Mouse (Mus musculus) heart, adult 10 weeks (tissue): ENCODE data around the gene Hacd4. TPM values are rescaled to one million over a fixed set of nuclear protein-coding genes. Genes with fewer than 3 reads are reported as not detected.

Source experiments
- polyA plus RNA-seq: library from polyadenylated mRNA; stranded (reverse); fragments of 350-450 nt; fragmentation: Illumina TruSeq; extraction: RNeasy Lipid Tissue Mini Kit (QIAGEN cat#74804); gene quantifications from one replicate; pipeline ENCODE4 v1.2.3, GENCODE M21; 2014; ENCODE audit warnings: low read depth, low replicate concordance

The Hacd4 gene
- polyA plus RNA-seq: 3.7 TPM

GRCm38 (mm10) chr4:88438326-88438989, at the start of gene Hacd4:
Gene Hacd4, minus strand, starts transcription at chr4:88438928.

Other genes with a start within 250 kb of the Hacd4 start
- gene Ifnb1, start 83.8 kb upstream of the Hacd4 start, polyA plus RNA-seq: not detected
- not detected for gene Ifna15, start 119.3 kb upstream of the Hacd4 start, polyA plus RNA-seq
- not detected for gene Ifna14, start 132.9 kb upstream of the Hacd4 start, polyA plus RNA-seq
- not detected for gene Ifna9, start 153.5 kb upstream of the Hacd4 start, polyA plus RNA-seq
- gene Ifna12, start 164.4 kb upstream of the Hacd4 start, polyA plus RNA-seq: not detected
- gene C87499, start 195.5 kb upstream of the Hacd4 start, polyA plus RNA-seq: not detected
- gene Ifna13, start 205.5 kb upstream of the Hacd4 start, polyA plus RNA-seq: not detected
- gene Ifna16, start 238.0 kb upstream of the Hacd4 start, polyA plus RNA-seq: not detected
- not detected for gene Ifna2, start 245.0 kb upstream of the Hacd4 start, polyA plus RNA-seq